Mouse (Mus musculus) E14TG2a.4 (cell line): ENCODE results near the gene Gtsf1l.

ENCODE experiments used
- CTCF ChIP-seq: conservative IDR thresholded peaks from 2 replicates; pipeline ENCODE4 v1.5.1; 2014; ENCODE audit warnings: low read length
- NANOG ChIP-seq: IDR thresholded peaks from 2 replicates; pipeline ENCODE4 v1.6.1; 2014; ENCODE audit warnings: borderline replicate concordance, low read length, mixed read lengths
- POU5F1 ChIP-seq: IDR thresholded peaks from 2 replicates; pipeline ENCODE4 v1.6.1; 2014; ENCODE audit warnings: low read length, borderline replicate concordance

- TF ChIP-seq CTCF (no peak), NANOG (peak; percentile 73), POU5F1 (no peak; the same call in 1 of the 2 replicates)
Measured at GRCm38 (mm10) chr2:163062119-163062508, 25.5 kb downstream of the Gtsf1l start.
